Mouse (Mus musculus) thymus, adult 2 months (tissue): ENCODE results near the gene Map4.

Experiments used
- CTCF ChIP-seq: fragments of 200-500 bp; IDR thresholded peaks from 2 replicates; pipeline ENCODE4 v1.5.1; 2012; ENCODE audit warnings: mild to moderate bottlenecking, control low read depth, low read length, moderate library complexity, borderline replicate concordance; ENCODE audit not compliant: control insufficient read depth, poor library complexity, insufficient read depth; ENCODE audit errors: extremely low read depth
- POLR2A ChIP-seq: fragments of 200-500 bp; IDR thresholded peaks from 2 replicates; pipeline ENCODE4 v1.6.1; 2012; ENCODE audit warnings: mild to moderate bottlenecking, low read length, control low read depth, moderate library complexity; ENCODE audit not compliant: control insufficient read depth, poor library complexity, insufficient read depth; ENCODE audit errors: extremely low read depth

DNA sequence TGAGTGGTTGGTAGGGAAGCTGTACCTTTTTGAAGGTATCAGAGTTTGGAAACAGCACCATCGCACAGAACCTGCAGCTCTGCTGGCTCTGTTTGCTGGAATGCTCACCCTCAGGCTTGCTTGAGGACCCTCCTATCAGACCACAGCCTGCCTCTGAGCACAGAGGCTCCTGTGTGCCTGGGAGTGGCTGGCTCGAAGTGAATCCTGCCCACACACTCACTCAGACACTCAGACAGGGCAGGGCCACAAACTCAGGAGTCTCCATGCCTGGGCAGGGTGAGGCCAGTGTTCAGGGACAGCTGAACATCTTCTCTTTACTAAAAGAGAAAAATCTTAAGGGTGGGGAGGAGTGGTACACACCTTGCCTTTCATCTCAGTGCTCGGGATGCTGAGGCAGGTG, 30.7 kb upstream of the Map4 start:
- TF ChIP-seq POLR2A (no peak), CTCF (no peak)
